Mouse (Mus musculus): ENCODE measurements around the gene Cfap43. TPM values are rescaled to one million over a fixed set of nuclear protein-coding genes. Genes with fewer than 3 reads are reported as not detected.

Gene Cfap43
- total RNA-seq, 2 experiments from 2014 or later = 0.34 to 1.2 TPM

- DNase-seq (ENCODE audit: low spot score in 2 of 2) = no peak
- intact Hi-C loops (cut with DNase I) = no loop called here
Observed at GRCm38 (mm10) chr19:47750391-47750790, 168.7 kb downstream of the Cfap43 start.

GRCm38 (mm10) chr19:47748950-47749349 lies 170.1 kb downstream of the Cfap43 start:
- intact Hi-C loops (cut with DNase I) = no loop called here
- DNase-seq (ENCODE audit: low spot score in 2 of 2) = no peak

- intact Hi-C loops (cut with DNase I) = no loop called here
- DNase-seq (ENCODE audit: low spot score in 2 of 2) = no peak
Observed at GRCm38 (mm10) chr19:47747072-47747471, 172.0 kb downstream of the Cfap43 start.

GRCm38 (mm10) chr19:47731931-47732330 lies 187.2 kb downstream of the Cfap43 start:
- DNase-seq (ENCODE audit: low spot score in 2 of 2) = peak; percentile 43 to 58
- intact Hi-C loops (cut with DNase I) = loop anchor here (2.0 to 5.0 kb wide), 2 partner anchors 151 to 225 kb away; no protein-coding TSS in a partner anchor

- intact Hi-C loops (cut with DNase I) = loop anchor here (2.0 to 5.0 kb wide), 2 partner anchors 150 to 224 kb away; no protein-coding TSS in a partner anchor
- DNase-seq (ENCODE audit: low spot score in 2 of 2) = peak; percentile 99
Observed at GRCm38 (mm10) chr19:47731071-47731881, 187.8 kb downstream of the Cfap43 start, which contains the start of gene Sfr1. Gene Sfr1, plus strand, starts transcription at chr19:47731682.

- intact Hi-C loops (cut with DNase I) = loop anchor here (2.0 to 5.0 kb wide), 2 partner anchors 150 to 223 kb away; no protein-coding TSS in a partner anchor
- DNase-seq (ENCODE audit: low spot score in 2 of 2) = peak; percentile 70 to 76
Observed at GRCm38 (mm10) chr19:47730691-47731070, 188.4 kb downstream of the Cfap43 start.

GRCm38 (mm10) chr19:47725643-47726140 lies 193.4 kb downstream of the Cfap43 start:
- intact Hi-C loops (cut with DNase I) = no loop called here
- peak in 1 of 2 experiments; percentile 13 for DNase-seq (ENCODE audit: low spot score in 2 of 2)

- intact Hi-C loops (cut with DNase I) = no loop called here
Observed at GRCm38 (mm10) chr19:47724903-47725302, 194.2 kb downstream of the Cfap43 start.

GRCm38 (mm10) chr19:47722471-47722870 lies 196.6 kb downstream of the Cfap43 start:
- intact Hi-C loops (cut with DNase I) = no loop called here

More at GRCm38 (mm10) chr19:47724903-47725302, 194.2 kb downstream of the Cfap43 start:
- no peak for DNase-seq (ENCODE audit: low spot score in 2 of 2)

GRCm38 (mm10) chr19:47719147-47719546 lies 199.9 kb downstream of the Cfap43 start:
- intact Hi-C loops (cut with DNase I) = no loop called here
- no peak for DNase-seq (ENCODE audit: low spot score in 2 of 2)

More at GRCm38 (mm10) chr19:47722471-47722870, 196.6 kb downstream of the Cfap43 start:
- DNase-seq (ENCODE audit: low spot score in 2 of 2) = no peak

- no peak for DNase-seq (ENCODE audit: low spot score in 2 of 2)
- intact Hi-C loops (cut with DNase I) = no loop called here
Observed at GRCm38 (mm10) chr19:47716144-47716543, 202.9 kb downstream of the Cfap43 start.

GRCm38 (mm10) chr19:47713457-47713856 lies 205.6 kb downstream of the Cfap43 start:
- DNase-seq (ENCODE audit: low spot score in 2 of 2) = peak; percentile 9 to 26

GRCm38 (mm10) chr19:47710376-47710775 lies 208.7 kb downstream of the Cfap43 start:
- DNase-seq (ENCODE audit: low spot score in 2 of 2) = peak; percentile 34 to 73
- intact Hi-C loops (cut with DNase I) = no loop called here

More at GRCm38 (mm10) chr19:47713457-47713856, 205.6 kb downstream of the Cfap43 start:
- intact Hi-C loops (cut with DNase I) = no loop called here

- intact Hi-C loops (cut with DNase I) = no loop called here
- DNase-seq (ENCODE audit: low spot score in 2 of 2) = no peak
Observed at GRCm38 (mm10) chr19:47705772-47706309, 213.2 kb downstream of the Cfap43 start.

- intact Hi-C loops (cut with DNase I) = no loop called here
- no peak for DNase-seq (ENCODE audit: low spot score in 2 of 2)
Observed at GRCm38 (mm10) chr19:47705080-47705771, 213.9 kb downstream of the Cfap43 start.

- no peak for DNase-seq (ENCODE audit: low spot score in 2 of 2)
- intact Hi-C loops (cut with DNase I) = no loop called here
Observed at GRCm38 (mm10) chr19:47700509-47700908, 218.6 kb downstream of the Cfap43 start.

- intact Hi-C loops (cut with DNase I) = no loop called here
- no peak for DNase-seq (ENCODE audit: low spot score in 2 of 2)
Observed at GRCm38 (mm10) chr19:47699743-47700142, 219.3 kb downstream of the Cfap43 start.

GRCm38 (mm10) chr19:47698266-47698665 lies 220.8 kb downstream of the Cfap43 start:
- intact Hi-C loops (cut with DNase I) = no loop called here
- no peak for DNase-seq (ENCODE audit: low spot score in 2 of 2)

GRCm38 (mm10) chr19:47697067-47697466 lies 222.0 kb downstream of the Cfap43 start:
- no peak for DNase-seq (ENCODE audit: low spot score in 2 of 2)
- intact Hi-C loops (cut with DNase I) = no loop called here

- DNase-seq (ENCODE audit: low spot score in 2 of 2) = no peak
- intact Hi-C loops (cut with DNase I) = no loop called here
Observed at GRCm38 (mm10) chr19:47696411-47696810, 222.7 kb downstream of the Cfap43 start.

Measured in left cerebral cortex, postnatal 14 days (tissue).